Mouse (Mus musculus) heart, embryonic 15.5 days (tissue): ENCODE measurements around the gene Ssc5d. TPM values are rescaled to one million over a fixed set of nuclear protein-coding genes. Genes with fewer than 3 reads are reported as not detected.
A peak's percentile ranks its signal among the peaks of the same experiment; 100 is the strongest.

Experiments
- ATAC-seq: fragments of 200-750 bp; cut with Nextera tagmentation; replicated peaks from 2 replicates; pipeline ENCODE4 v1.8.0; 2017; ENCODE audit warnings: low read depth, moderate TSS enrichment; ENCODE audit not compliant: insufficient number of reproducible peaks, insufficient read depth, low FRiP score
- H3K27ac ChIP-seq: fragments of 300-500 bp; sonication (generic); 2 replicates; pipeline ENCODE4 v1.5.1; 2015; ENCODE audit warnings: mild to moderate bottlenecking, inconsistent platforms
- H3K27me3 ChIP-seq: fragments of 300-500 bp; sonication (generic); 2 replicates; pipeline ENCODE4 v1.6.1; 2015; ENCODE audit warnings: inconsistent platforms
- H3K36me3 ChIP-seq: fragments of 300-500 bp; sonication (generic); 2 replicates; pipeline ENCODE4 v1.6.1; 2015; ENCODE audit warnings: mild to moderate bottlenecking, inconsistent platforms
- H3K4me1 ChIP-seq: fragments of 300-500 bp; sonication (generic); replicated peaks from 2 replicates; pipeline ENCODE4 v1.6.1; 2015; ENCODE audit warnings: inconsistent platforms
- H3K4me2 ChIP-seq: fragments of 300-500 bp; sonication (generic); 2 replicates; pipeline ENCODE4 v1.6.1; 2015; ENCODE audit warnings: inconsistent platforms, mild to moderate bottlenecking, moderate library complexity
- H3K4me3 ChIP-seq: fragments of 300-500 bp; sonication (generic); 2 replicates; pipeline ENCODE4 v1.5.1; 2015; ENCODE audit warnings: mild to moderate bottlenecking, inconsistent platforms
- H3K9ac ChIP-seq: fragments of 300-500 bp; sonication (generic); 2 replicates; pipeline ENCODE4 v1.6.1; 2015; ENCODE audit warnings: mild to moderate bottlenecking, inconsistent platforms
- H3K9me3 ChIP-seq: fragments of 300-500 bp; sonication (generic); replicated peaks from 2 replicates; pipeline ENCODE4 v1.6.1; 2016; ENCODE audit warnings: inconsistent platforms
- WGBS: fragments of 180-500 bp; shearing (Covaris S2); methylation state at CpG from one replicate; pipeline ENCODE4 v1.1.7; 2015; ENCODE audit warnings: mixed read lengths; 5-methylcytosine and 5-hydroxymethylcytosine counted together
- polyA plus RNA-seq: library from polyadenylated mRNA; unstranded; fragments of >200 nt; fragmentation: Nextera tagmentation; extraction: Ambion mirVana; gene quantifications from 2 replicates; pipeline ENCODE4 v1.2.1, GENCODE M21; 2015

Gene Ssc5d
- polyA plus RNA-seq, 1 experiment from 2014 or later = 2.6 TPM

DNA sequence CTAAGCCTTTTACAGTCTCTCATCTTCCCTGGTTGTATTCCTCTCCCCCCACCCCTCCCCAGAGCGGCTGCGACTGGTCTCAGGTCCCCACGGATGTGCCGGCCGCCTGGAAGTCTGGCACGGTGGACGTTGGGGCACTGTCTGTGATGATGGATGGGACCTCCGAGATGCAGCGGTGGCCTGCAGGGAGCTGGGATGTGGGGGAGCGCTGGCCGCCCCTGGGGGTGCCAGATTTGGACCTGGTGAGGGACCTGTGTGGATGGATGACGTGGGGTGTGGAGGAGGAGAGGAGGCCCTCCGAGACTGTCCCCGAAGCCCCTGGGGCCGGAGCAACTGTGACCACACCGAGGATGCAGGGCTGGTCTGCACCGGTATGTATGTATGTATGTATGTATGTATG lies 2.7 kb downstream of the Ssc5d start:
- Histone ChIP-seq H3K36me3 (no peaks in the 10 kb centered on the region), H3K27ac (no peak overlapping the region), H3K27me3 (no peaks in the 10 kb centered on the region), H3K4me1 (peaks cover 32% of the 10 kb centered on the region), H3K9ac (no peak overlapping the region), H3K4me2 (no peak overlapping the region), H3K9me3 (no peaks in the 10 kb centered on the region), H3K4me3 (no peak overlapping the region)
- 70% methylated on average over 17 of the region's 17 CpGs for WGBS
- ATAC-seq = no peak

DNA sequence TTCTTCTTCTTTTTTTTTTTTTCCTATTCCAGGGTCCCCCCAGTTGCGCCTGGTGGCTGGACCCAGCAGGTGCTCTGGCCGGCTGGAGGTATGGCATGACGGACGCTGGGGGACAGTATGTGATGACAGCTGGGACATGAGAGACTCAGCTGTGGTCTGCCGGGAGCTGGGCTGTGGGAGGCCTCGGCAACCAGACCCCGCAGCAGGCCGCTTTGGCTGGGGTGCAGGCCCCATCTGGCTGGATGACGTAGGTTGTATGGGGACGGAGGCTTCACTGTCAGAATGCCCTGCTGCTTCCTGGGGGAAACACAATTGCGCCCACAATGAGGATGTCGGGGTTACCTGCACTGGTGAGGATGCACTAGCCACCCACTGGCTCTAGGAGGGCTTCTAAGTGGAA lies 7.5 kb downstream of the Ssc5d start:
- 66% methylated on average over 12 of the region's 12 CpGs for WGBS

GRCm38 (mm10) chr7:4934160-4934914 lies 8.8 kb downstream of the Ssc5d start:
- WGBS = 80% methylated on average over 4 of the region's 4 CpGs
- ATAC-seq = no peak

More for the DNA sequence above, 7.5 kb downstream of the Ssc5d start:
- H3K4me3 ChIP-seq = no peak overlapping the region
- ATAC-seq = no peak
- H3K27ac ChIP-seq = no peak overlapping the region
- H3K9me3 ChIP-seq = 0 out of 2 replicates have a peak, but pooled peaks cover 4% of the 10 kb centered on the region
- H3K9ac ChIP-seq = no peak overlapping the region
- no peaks in the 10 kb centered on the region for H3K27me3 ChIP-seq
- no peaks in the 10 kb centered on the region for H3K4me1 ChIP-seq
- H3K4me2 ChIP-seq = no peak overlapping the region
- no peaks in the 10 kb centered on the region for H3K36me3 ChIP-seq

GRCm38 (mm10) chr7:4936832-4937231 lies 11.2 kb downstream of the Ssc5d start:
- no peak overlapping the region for H3K4me2 ChIP-seq
- 70% methylated on average over 10 of the region's 10 CpGs for WGBS
- no peaks in the 10 kb centered on the region for H3K27me3 ChIP-seq
- no peaks in the 10 kb centered on the region for H3K36me3 ChIP-seq
- H3K9ac ChIP-seq = no peak overlapping the region
- 0 out of 2 replicates have a peak, but pooled peaks cover 4% of the 10 kb centered on the region for H3K9me3 ChIP-seq
- no peak overlapping the region for H3K27ac ChIP-seq
- no peaks in the 10 kb centered on the region for H3K4me1 ChIP-seq
- H3K4me3 ChIP-seq = no peak overlapping the region
- no peak for ATAC-seq

More at GRCm38 (mm10) chr7:4934160-4934914, 8.8 kb downstream of the Ssc5d start:
- 0 out of 2 replicates have a peak, but pooled peaks cover 4% of the 10 kb centered on the region for H3K9me3 ChIP-seq
- H3K9ac ChIP-seq = no peak overlapping the region
- H3K27me3 ChIP-seq = no peaks in the 10 kb centered on the region
- H3K36me3 ChIP-seq = no peaks in the 10 kb centered on the region
- H3K27ac ChIP-seq = no peak overlapping the region
- no peak overlapping the region for H3K4me3 ChIP-seq
- no peaks in the 10 kb centered on the region for H3K4me1 ChIP-seq
- H3K4me2 ChIP-seq = no peak overlapping the region

GRCm38 (mm10) chr7:4937392-4937791 lies 11.8 kb downstream of the Ssc5d start:
- Histone ChIP-seq H3K4me1 (no peaks in the 10 kb centered on the region), H3K4me3 (no peak overlapping the region), H3K36me3 (no peaks in the 10 kb centered on the region), H3K27ac (no peak overlapping the region), H3K9ac (no peak overlapping the region), H3K27me3 (no peaks in the 10 kb centered on the region), H3K4me2 (no peak overlapping the region), H3K9me3 (0 out of 2 replicates have a peak, but pooled peaks cover 4% of the 10 kb centered on the region)
- 76% methylated on average over 11 of the region's 11 CpGs for WGBS
- ATAC-seq = no peak

DNA sequence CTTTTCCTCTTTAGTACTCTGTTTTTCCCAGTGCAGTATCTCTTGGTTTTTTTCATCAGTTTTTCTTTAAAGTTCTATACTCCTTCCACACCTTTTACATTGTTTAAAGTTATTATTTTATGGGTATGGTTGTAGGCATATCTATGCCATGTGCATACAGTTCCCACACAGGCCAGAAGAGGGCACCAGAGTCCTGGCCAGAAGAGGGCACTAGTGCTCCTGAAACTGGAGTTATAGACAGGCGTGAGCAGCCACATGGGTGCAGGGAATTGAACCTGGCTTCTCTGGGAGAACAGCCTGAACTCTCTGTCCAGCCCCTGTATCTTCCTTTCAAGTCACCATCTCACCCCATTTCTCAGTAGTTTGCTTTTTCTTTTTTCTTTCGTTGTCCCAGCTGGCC lies 12.9 kb downstream of the Ssc5d start:
- H3K27me3 ChIP-seq = no peaks in the 10 kb centered on the region
- H3K4me2 ChIP-seq = no peak overlapping the region
- H3K4me1 ChIP-seq = peaks cover 2% of the 10 kb centered on the region
- H3K36me3 ChIP-seq = no peaks in the 10 kb centered on the region
- 0 out of 2 replicates have a peak, but pooled peaks cover 4% of the 10 kb centered on the region for H3K9me3 ChIP-seq
- WGBS = 45% methylated on average over 2 of the region's 2 CpGs
- no peak overlapping the region for H3K4me3 ChIP-seq
- ATAC-seq = no peak
- no peak overlapping the region for H3K27ac ChIP-seq
- no peak overlapping the region for H3K9ac ChIP-seq

GRCm38 (mm10) chr7:4940068-4940479 lies 14.5 kb downstream of the Ssc5d start:
- 18% methylated on average over 9 of the region's 9 CpGs for WGBS
- Histone ChIP-seq H3K9me3 (no peaks in the 10 kb centered on the region), H3K27ac (no peak overlapping the region), H3K36me3 (no peaks in the 10 kb centered on the region), H3K27me3 (no peaks in the 10 kb centered on the region), H3K4me1 (peaks cover 4% of the 10 kb centered on the region), H3K9ac (no peak overlapping the region), H3K4me3 (no peak overlapping the region), H3K4me2 (no peak overlapping the region)
- no peak for ATAC-seq

DNA sequence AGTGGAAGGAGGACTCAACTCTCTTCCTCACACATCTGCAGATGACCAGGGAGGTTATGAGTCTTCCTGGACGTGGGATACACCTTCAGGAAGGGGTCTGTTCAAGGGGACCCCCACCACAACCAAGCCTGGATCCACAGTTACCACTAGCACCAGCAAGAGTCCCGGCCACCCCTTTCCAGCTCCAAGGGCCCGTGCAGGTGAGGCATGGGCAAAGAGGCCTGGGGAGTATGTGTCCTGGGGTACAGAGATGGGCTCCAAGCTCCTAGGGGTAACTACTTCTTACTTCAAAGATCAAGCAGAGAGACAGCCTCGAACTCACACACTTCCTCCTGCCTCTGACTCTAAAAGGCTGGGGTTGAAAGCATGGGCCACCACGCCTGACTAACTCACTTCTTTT lies 17.1 kb downstream of the Ssc5d start:
- H3K9ac ChIP-seq = no peak overlapping the region
- H3K27me3 ChIP-seq = no peaks in the 10 kb centered on the region
- H3K4me2 ChIP-seq = no peak overlapping the region
- no peak for ATAC-seq
- no peak overlapping the region for H3K27ac ChIP-seq
- no peak overlapping the region for H3K4me3 ChIP-seq
- no peaks in the 10 kb centered on the region for H3K9me3 ChIP-seq
- H3K36me3 ChIP-seq = no peaks in the 10 kb centered on the region
- H3K4me1 ChIP-seq = peaks cover 4% of the 10 kb centered on the region
- WGBS = 40% methylated on average over 5 of the region's 5 CpGs

DNA sequence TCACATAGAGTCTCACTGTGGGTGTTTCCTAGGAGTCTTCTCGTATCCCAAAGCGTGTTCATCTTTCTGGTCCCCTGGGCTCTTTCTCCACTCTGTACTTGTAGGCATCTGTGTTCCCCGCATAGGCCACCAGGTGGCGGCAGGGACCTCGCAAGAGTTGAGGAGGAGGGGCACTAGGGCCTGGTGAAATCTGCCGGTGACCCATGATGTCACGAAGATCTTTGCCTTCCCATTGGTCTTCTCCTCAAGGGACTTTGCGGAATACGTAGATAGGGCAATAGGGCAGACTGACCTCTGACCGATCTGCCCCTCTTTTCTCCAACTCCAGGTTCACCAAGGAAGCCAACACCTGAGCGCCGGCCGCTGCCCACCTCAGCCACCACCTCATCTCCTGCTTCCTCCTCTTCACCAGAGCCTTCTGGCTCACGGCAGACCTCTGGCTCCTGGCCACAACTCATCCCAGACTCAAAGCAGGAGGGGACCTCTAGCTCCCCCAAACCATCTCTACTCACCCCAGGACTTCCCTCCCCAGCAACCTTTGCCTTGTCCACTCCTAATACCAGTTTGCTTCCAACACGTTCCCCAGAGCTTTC lies 17.7 kb downstream of the Ssc5d start:
- H3K4me2 ChIP-seq = peak overlapping the region; percentile 62
- no peaks in the 10 kb centered on the region for H3K9me3 ChIP-seq
- no peaks in the 10 kb centered on the region for H3K36me3 ChIP-seq
- no peaks in the 10 kb centered on the region for H3K27me3 ChIP-seq
- WGBS = 15% methylated on average over 15 of the region's 15 CpGs
- peak; percentile 73; the same call in 1 of the 2 replicates for ATAC-seq
- no peak overlapping the region for H3K27ac ChIP-seq
- H3K4me1 ChIP-seq = peaks cover 6% of the 10 kb centered on the region
- H3K4me3 ChIP-seq = peak overlapping the region; percentile 38
- H3K9ac ChIP-seq = 0 out of 2 replicates have a peak overlapping the region, but pooled peaks have one; percentile 33

- 23% methylated on average over 2 of the region's 2 CpGs for WGBS
These were observed 22.3 kb downstream of the Ssc5d start for GRCm38 (mm10) chr7:4947855-4948254.

DNA sequence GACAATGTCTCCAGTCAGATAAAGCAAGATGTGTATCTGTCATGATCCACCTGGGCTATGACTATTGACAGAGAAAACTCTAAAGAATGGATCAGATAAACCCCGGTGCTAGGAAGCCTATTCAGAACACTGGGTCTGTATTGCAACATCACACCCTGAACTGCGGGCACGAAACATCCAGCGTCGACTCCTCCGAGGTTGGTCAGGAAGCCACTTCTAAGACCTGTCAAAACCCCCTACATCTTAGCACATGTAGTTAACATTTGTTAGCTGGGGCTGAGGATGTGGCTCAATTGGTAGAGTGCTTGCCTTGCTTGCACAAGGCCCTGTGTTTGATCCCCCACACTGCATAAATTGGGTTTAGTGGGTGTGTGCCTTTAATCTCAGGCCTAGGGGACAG lies 22.8 kb downstream of the Ssc5d start:
- no peaks in the 10 kb centered on the region for H3K27me3 ChIP-seq
- no peaks in the 10 kb centered on the region for H3K9me3 ChIP-seq
- H3K9ac ChIP-seq = no peak overlapping the region
- H3K4me3 ChIP-seq = no peak overlapping the region
- H3K36me3 ChIP-seq = no peaks in the 10 kb centered on the region
- WGBS = 42% methylated on average over 6 of the region's 6 CpGs
- H3K27ac ChIP-seq = no peak overlapping the region
- H3K4me2 ChIP-seq = no peak overlapping the region
- H3K4me1 ChIP-seq = peaks cover 17% of the 10 kb centered on the region
- ATAC-seq = no peak

More at GRCm38 (mm10) chr7:4947855-4948254, 22.3 kb downstream of the Ssc5d start:
- no peak for ATAC-seq
- H3K9me3 ChIP-seq = no peaks in the 10 kb centered on the region
- no peak overlapping the region for H3K9ac ChIP-seq
- H3K27ac ChIP-seq = no peak overlapping the region
- H3K36me3 ChIP-seq = no peaks in the 10 kb centered on the region
- no peak overlapping the region for H3K4me3 ChIP-seq
- H3K4me2 ChIP-seq = no peak overlapping the region
- H3K4me1 ChIP-seq = peaks cover 16% of the 10 kb centered on the region
- H3K27me3 ChIP-seq = no peaks in the 10 kb centered on the region
